Mouse (Mus musculus): ENCODE results near the gene Pigt.

Gene Pigt

DNA sequence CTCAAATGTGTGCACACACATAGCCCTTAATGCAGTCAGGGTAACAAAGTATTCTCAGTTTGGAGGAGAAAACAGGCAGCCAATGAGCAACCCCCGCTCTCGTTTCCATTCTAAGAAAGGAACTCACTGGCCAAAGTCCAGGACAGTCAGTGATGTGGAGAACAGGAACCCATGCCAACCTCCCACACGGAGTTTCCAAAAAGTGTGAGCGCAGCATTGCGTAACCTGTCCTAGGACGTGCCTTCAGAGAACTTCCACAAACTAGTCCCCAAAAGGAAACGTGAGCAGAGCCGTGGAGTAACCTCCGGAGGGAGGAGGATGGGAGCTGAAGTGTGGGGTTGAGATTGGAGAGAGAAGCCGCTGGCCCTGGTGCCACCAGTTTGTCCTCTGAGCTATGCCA lies 42.5 kb upstream of the Pigt start:
- Histone ChIP-seq H3K36me3 (ENCODE audit: insufficient read depth, low read length) (no peaks in the 10 kb centered on the region), H3K4me3 (replicated peaks; ENCODE audit: low read length) (no peak overlapping the region), H3K9me3 (ENCODE audit: low read length) (0 out of 2 replicates have a peak, but pooled peaks cover 3% of the 10 kb centered on the region), H3K27me3 (ENCODE audit: insufficient read depth, low read length) (0 out of 2 replicates have a peak, but pooled peaks cover 3% of the 10 kb centered on the region), H3K4me1 (replicated peaks; ENCODE audit: low read depth, low read length) (peaks cover 81% of the 10 kb centered on the region)
- no peak for TF ChIP-seq POU5F1 (IDR thresholded peaks at IDR 0.05; ENCODE audit: borderline replicate concordance, low read length)
- no peak for TF ChIP-seq CTCF (conservative IDR thresholded peaks at IDR 0.05; ENCODE audit: low read length)
- no peak for TF ChIP-seq NANOG (IDR thresholded peaks at IDR 0.05; ENCODE audit: borderline replicate concordance, low read length)

DNA sequence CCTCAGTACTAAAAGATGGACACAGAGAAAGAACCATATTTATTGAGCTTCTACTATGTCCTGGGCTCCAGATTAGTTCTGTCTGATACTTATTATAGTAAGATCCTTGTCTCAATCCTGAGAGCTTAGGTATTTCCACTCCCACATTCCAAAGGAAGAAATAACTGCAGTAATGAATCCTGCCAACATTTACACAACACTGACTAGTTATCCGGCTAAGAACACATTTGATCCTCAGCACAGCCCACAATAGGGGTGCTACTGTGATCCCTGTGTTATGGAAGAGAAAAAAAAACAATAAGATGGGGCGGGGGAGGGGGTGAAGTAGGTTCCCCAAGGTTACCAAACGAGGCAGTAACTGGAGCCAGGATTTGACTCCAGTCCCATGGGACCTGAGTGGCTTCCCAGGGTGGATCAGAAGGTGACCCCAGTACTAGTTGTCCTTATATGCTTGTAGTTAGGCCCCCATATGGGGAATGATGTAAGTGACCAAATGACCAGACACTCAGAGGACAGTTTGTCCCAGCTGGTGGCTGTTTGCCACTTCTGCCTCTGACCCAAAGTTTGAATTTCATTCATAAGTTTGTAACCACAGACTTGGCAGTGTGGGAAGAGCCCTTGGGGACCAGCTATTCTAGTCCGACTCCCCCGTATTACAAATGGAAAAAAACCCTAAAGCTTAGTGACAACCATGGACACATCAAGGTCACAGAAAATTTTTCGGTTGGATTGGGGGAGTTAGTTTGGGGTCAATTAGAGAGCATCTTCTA lies 41.7 kb upstream of the Pigt start:
- no peak overlapping the region for H3K4me3 ChIP-seq (replicated peaks; ENCODE audit: low read length)
- no peaks in the 10 kb centered on the region for H3K9me3 ChIP-seq (ENCODE audit: low read length)
- 0 out of 2 replicates have a peak, but pooled peaks cover 3% of the 10 kb centered on the region for H3K27me3 ChIP-seq (ENCODE audit: insufficient read depth, low read length)
- no peaks in the 10 kb centered on the region for H3K36me3 ChIP-seq (ENCODE audit: insufficient read depth, low read length)
- peaks cover 80% of the 10 kb centered on the region for H3K4me1 ChIP-seq (replicated peaks; ENCODE audit: low read depth, low read length)
- TF ChIP-seq CTCF (conservative IDR thresholded peaks at IDR 0.05; ENCODE audit: low read length) = no peak
- no peak for TF ChIP-seq POU5F1 (IDR thresholded peaks at IDR 0.05; ENCODE audit: borderline replicate concordance, low read length)
- peak; percentile 32; the same call in 1 of the 2 replicates for TF ChIP-seq NANOG (IDR thresholded peaks at IDR 0.05; ENCODE audit: borderline replicate concordance, low read length)

DNA sequence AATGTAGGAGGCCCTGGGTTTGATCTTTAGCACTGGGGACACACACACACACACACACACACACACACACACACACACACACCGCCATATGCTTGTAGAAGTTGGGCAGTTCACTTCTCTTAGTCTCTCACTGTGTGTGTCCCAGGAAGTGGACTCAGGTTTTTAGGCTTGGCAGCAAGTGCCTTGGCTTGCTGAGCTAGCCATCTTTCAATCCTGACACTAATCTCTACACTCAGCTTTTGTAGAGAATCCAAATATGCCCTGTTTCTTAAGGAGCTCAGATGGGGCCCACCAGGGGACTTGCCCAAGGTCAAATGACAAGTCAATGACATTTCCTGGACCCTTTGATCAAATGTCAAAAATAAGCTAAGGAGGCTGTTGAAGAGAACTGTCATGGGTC lies 40.9 kb upstream of the Pigt start:
- Histone ChIP-seq H3K9me3 (ENCODE audit: low read length) (no peaks in the 10 kb centered on the region), H3K27me3 (ENCODE audit: insufficient read depth, low read length) (0 out of 2 replicates have a peak, but pooled peaks cover 3% of the 10 kb centered on the region), H3K4me3 (replicated peaks; ENCODE audit: low read length) (peak overlapping the region; percentile 68), H3K4me1 (replicated peaks; ENCODE audit: low read depth, low read length) (peaks cover 72% of the 10 kb centered on the region), H3K36me3 (ENCODE audit: insufficient read depth, low read length) (no peaks in the 10 kb centered on the region)
- TF ChIP-seq CTCF (conservative IDR thresholded peaks at IDR 0.05; ENCODE audit: low read length) (no peak), NANOG (IDR thresholded peaks at IDR 0.05; ENCODE audit: borderline replicate concordance, low read length) (no peak), POU5F1 (IDR thresholded peaks at IDR 0.05; ENCODE audit: borderline replicate concordance, low read length) (no peak)

- Histone ChIP-seq H3K9me3 (ENCODE audit: low read length) (no peaks in the 10 kb centered on the region), H3K36me3 (ENCODE audit: insufficient read depth, low read length) (no peaks in the 10 kb centered on the region), H3K4me1 (replicated peaks; ENCODE audit: low read depth, low read length) (peaks cover 72% of the 10 kb centered on the region), H3K27me3 (ENCODE audit: insufficient read depth, low read length) (0 out of 2 replicates have a peak, but pooled peaks cover 3% of the 10 kb centered on the region), H3K4me3 (replicated peaks; ENCODE audit: low read length) (peak within 1 kb of the TSS; percentile 68)
- no peak for TF ChIP-seq POU5F1 (IDR thresholded peaks at IDR 0.05; ENCODE audit: borderline replicate concordance, low read length)
- no peak for TF ChIP-seq NANOG (IDR thresholded peaks at IDR 0.05; ENCODE audit: borderline replicate concordance, low read length)
- TF ChIP-seq CTCF (conservative IDR thresholded peaks at IDR 0.05; ENCODE audit: low read length) = no peak
Measured at GRCm38 (mm10) chr2:164456864-164457300, 40.4 kb upstream of the Pigt start, which contains the start of gene Sys1. Sys1 (plus strand) TSS chr2:164456964.

DNA sequence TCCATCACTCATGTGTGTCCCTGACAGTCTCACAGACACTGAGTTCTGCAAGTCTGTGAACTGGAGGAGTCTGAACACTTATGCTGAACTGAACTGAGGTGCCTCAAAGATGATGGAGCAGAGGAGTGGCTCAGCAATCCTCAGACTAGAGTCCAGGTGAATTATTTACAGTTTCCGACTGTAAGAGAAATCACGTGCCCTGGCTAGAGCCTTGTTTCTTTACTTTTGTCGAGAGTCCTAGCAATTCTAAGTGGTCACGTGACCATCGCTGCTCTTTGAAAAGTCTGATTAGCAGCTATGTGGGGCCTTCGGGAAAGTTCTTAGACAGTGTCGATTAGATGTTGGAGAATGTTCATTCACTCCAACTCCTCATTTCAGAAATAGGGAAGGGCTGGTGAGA lies 39.4 kb upstream of the Pigt start:
- 0 out of 2 replicates have a peak, but pooled peaks cover 2% of the 10 kb centered on the region for H3K27me3 ChIP-seq (ENCODE audit: insufficient read depth, low read length)
- TF ChIP-seq CTCF (conservative IDR thresholded peaks at IDR 0.05; ENCODE audit: low read length) (no peak), NANOG (IDR thresholded peaks at IDR 0.05; ENCODE audit: borderline replicate concordance, low read length) (no peak)
- H3K4me1 ChIP-seq (replicated peaks; ENCODE audit: low read depth, low read length) = peaks cover 72% of the 10 kb centered on the region

GRCm38 (mm10) chr2:164458535-164458934 lies 38.8 kb upstream of the Pigt start:
- no peaks in the 10 kb centered on the region for H3K9me3 ChIP-seq (ENCODE audit: low read length)
- no peak for TF ChIP-seq POU5F1 (IDR thresholded peaks at IDR 0.05; ENCODE audit: borderline replicate concordance, low read length)
- no peak for TF ChIP-seq CTCF (conservative IDR thresholded peaks at IDR 0.05; ENCODE audit: low read length)
- no peak for TF ChIP-seq NANOG (IDR thresholded peaks at IDR 0.05; ENCODE audit: borderline replicate concordance, low read length)
- H3K36me3 ChIP-seq (ENCODE audit: insufficient read depth, low read length) = peaks cover 12% of the 10 kb centered on the region
- no peak overlapping the region for H3K4me3 ChIP-seq (replicated peaks; ENCODE audit: low read length)
- H3K4me1 ChIP-seq (replicated peaks; ENCODE audit: low read depth, low read length) = peaks cover 68% of the 10 kb centered on the region
- no peaks in the 10 kb centered on the region for H3K27me3 ChIP-seq (ENCODE audit: insufficient read depth, low read length)

More for the DNA sequence above, 39.4 kb upstream of the Pigt start:
- peaks cover 6% of the 10 kb centered on the region for H3K36me3 ChIP-seq (ENCODE audit: insufficient read depth, low read length)
- H3K4me3 ChIP-seq (replicated peaks; ENCODE audit: low read length) = no peak overlapping the region
- no peaks in the 10 kb centered on the region for H3K9me3 ChIP-seq (ENCODE audit: low read length)

DNA sequence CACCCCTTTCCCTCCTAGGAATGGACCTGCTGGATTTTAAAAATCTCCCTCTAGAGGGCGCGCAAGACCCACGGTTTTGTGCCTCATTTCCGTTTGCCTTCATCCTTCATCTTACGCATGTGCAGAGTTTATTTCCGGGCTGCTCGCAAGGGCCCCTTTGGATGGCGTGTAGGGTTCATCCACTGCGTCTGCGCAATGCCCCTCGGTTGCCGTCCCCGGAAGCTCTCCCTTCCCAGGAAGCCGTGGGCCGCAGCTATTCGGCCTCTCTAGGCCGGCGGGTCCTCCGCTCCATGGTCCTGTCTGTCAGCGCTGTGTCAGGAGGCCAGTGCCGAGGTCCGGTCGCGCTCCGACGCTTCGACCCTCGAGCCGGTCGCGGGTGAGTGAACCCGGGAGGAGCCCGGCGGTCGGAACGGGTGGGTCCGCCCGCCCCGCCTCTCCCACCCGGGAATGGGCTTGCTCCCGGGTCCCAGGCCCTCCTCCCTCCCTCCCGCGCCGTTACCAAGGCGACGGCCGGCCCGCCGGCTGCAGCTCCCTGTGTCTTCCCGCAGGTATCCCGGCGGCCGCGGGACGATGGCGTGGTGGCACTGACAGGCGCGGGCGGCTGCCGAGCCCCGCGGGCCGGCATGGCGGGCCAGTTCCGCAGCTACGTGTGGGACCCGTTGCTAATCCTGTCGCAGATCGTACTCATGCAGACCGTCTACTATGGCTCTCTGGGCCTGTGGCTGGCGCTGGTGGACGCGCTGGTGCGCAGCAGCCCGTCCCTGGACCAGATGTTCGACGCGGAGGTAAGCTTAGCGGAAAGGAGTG lies 36.4 kb upstream of the Pigt start, which contains the start of gene Gm20458:
TSS of gene Gm20458 (plus strand) at position 223 of the 807 bp plus-strand sequence.
- no peaks in the 10 kb centered on the region for H3K27me3 ChIP-seq (ENCODE audit: insufficient read depth, low read length)
- peak within 1 kb of the TSS; percentile 96 for H3K4me3 ChIP-seq (replicated peaks; ENCODE audit: low read length)
- H3K9me3 ChIP-seq (ENCODE audit: low read length) = no peaks in the 10 kb centered on the region
- peak; percentile 60 for TF ChIP-seq CTCF (conservative IDR thresholded peaks at IDR 0.05; ENCODE audit: low read length)
- TF ChIP-seq NANOG (IDR thresholded peaks at IDR 0.05; ENCODE audit: borderline replicate concordance, low read length) = no peak
- H3K4me1 ChIP-seq (replicated peaks; ENCODE audit: low read depth, low read length) = peaks cover 44% of the 10 kb centered on the region
- H3K36me3 ChIP-seq (ENCODE audit: insufficient read depth, low read length) = peaks cover 35% of the 10 kb centered on the region

DNA sequence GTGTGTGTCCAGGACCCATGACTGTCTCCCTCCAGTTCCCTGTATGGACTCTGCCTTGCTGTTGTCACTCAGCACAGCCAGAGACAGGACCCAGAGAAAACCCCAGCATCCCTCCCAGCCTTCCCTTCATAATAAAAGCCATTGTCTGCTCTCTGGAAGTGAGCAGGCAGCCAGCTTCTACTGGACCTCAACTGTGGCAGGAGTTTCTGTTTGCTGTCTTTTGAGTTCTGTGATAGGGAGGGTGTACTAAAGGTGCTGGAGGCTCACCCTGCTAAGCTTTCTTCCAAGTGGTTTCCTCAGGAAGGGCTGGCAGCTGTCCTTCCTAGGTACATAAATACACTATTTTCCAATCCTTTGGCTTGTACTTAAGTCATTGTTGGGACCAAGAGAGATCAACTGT lies 32.2 kb upstream of the Pigt start:
- H3K4me1 ChIP-seq (replicated peaks; ENCODE audit: low read depth, low read length) = peaks cover 31% of the 10 kb centered on the region
- no peaks in the 10 kb centered on the region for H3K27me3 ChIP-seq (ENCODE audit: insufficient read depth, low read length)
- no peak for TF ChIP-seq NANOG (IDR thresholded peaks at IDR 0.05; ENCODE audit: borderline replicate concordance, low read length)
- TF ChIP-seq CTCF (conservative IDR thresholded peaks at IDR 0.05; ENCODE audit: low read length) = no peak
- TF ChIP-seq POU5F1 (IDR thresholded peaks at IDR 0.05; ENCODE audit: borderline replicate concordance, low read length) = no peak
- no peaks in the 10 kb centered on the region for H3K9me3 ChIP-seq (ENCODE audit: low read length)
- H3K36me3 ChIP-seq (ENCODE audit: insufficient read depth, low read length) = peaks cover 45% of the 10 kb centered on the region
- no peak overlapping the region for H3K4me3 ChIP-seq (replicated peaks; ENCODE audit: low read length)

Data from E14TG2a.4 (cell line).